Mouse (Mus musculus): Measurements from ENCODE around the gene Npnt.

DNA sequence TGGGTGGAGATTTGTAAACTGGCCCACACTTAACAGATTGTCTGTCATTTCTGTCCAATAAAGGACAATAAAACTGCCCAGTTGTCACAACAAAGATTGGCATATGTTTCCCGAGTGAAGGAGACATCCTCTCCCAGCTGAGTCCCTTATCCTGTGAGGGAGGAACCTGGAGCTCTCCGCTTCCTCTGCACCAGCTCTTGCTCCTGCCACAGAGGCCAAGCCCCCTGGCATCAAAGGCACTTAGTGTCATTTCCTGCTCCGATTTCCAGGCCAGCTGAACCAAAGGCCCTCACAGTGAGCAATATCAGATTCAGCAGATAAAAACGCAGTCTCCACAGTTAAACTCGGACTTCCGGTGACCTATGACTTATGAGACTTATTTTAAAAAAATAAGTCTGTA lies 93.4 kb downstream of the Npnt start:
- TF ChIP-seq CTCF (IDR thresholded peaks at IDR 0.05; ENCODE audit: low read depth) (no peak), EP300 (IDR thresholded peaks at IDR 0.05; ENCODE audit: low read depth) (no peak)

All from liver, embryonic 14.5 days (tissue).